Mouse (Mus musculus): ENCODE measurements around the gene Rpl32.

The Rpl32 gene

DNA sequence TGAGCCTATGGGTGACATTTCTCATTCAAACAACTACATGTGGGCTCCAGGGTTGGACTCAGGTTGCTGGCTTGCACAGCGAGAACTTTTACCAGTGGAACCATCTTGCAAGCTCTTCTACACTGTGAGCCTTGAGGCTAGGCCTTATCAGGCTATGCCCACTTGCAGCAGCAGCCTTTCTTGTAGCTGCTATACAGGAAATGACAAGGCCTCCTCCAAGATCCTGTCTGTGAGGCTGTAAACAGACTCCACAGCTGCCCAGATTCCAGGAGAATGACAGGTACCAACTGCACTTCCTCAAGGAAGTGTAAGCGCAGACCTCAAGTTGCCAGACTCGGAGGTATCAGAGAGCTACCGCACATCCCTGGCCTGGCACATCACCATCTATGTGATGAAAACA, 40.3 kb downstream of the Rpl32 start:
- no peak for DNase-seq (ENCODE audit: extremely low spot score, low spot score)

DNA sequence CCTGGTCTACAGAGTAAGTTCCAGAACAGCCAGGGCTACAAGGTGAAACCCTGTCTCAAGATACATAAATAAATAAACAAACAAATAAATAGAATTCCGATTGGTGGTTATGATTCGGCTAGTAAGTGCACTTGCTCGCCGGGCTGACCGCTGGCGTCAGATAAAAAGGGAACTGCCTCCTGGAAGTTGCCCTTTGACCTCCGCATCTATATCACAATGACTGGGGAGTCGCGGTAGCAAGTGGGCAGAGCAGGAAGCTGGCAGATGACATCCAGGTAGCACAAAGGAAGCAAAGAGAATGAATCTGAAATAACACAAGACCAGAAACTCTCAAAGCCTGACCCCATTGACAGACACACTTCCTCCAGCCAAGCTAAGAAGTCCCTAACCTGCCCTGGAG, 41.2 kb downstream of the Rpl32 start:
- no peak for DNase-seq (ENCODE audit: extremely low spot score, low spot score)

DNA sequence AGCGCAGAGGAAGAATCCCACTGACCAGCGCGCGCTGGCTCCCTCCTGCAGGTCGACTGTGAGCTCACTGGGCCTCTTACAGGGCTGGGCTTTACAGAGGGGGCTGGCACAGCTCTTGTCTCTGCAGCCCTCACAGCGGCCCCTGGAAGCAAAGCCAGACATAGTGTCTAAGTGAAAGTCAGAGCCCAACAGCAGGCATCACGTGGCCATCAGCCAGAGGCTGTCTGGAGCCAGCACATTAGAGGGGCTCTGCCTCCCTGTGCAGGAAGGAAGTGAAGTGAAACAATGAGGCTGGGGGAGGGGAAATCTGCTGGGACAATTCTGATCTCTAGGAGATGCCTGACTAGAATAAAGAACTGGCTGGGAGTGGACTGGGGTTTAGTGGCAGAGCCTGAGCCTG, 44.4 kb downstream of the Rpl32 start:
- peak; percentile 75 for DNase-seq (ENCODE audit: extremely low spot score, low spot score)

DNA sequence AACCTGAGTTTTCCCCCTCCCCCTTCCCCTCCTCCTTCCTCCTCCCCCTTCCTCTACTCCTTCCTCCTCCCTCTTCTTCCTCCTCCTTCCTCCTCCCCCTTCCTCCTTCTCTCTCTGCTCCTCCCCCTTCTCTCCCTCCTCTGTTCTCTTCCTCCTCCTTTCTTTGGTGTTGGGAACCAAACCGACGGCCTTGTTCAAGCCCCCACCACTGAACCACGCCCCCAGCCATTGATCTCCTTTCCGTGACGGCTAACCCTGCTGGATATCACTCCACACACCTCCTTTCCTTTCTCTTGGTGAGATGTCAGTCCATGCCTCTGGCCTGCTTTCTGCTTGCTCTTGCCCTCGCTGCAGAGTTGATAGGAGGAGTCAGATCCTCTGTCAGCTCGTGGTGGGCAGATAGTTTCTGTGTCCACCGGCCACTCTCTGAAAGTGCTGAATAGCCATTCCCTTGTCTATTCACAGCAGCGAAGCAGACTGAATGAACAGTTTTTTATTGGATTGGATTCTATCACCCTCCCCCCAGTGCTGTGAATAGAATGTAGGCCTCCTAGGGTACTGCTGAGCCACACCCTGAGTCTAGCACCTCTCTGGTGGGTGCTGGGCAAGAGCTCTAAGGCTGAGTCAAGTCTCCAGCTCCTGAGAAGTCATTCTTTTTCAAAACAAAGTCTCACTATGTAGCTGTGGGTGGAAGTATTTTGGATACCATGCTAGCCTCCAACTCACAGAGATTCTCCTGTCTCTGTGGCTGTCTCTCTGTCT, 46.4 kb downstream of the Rpl32 start, which contains the start of gene Tmem40:
Gene Tmem40, minus strand, starts transcription at position 416 of the 762 bp plus-strand sequence.
- peak; percentile 71 for DNase-seq (ENCODE audit: extremely low spot score, low spot score)

DNA sequence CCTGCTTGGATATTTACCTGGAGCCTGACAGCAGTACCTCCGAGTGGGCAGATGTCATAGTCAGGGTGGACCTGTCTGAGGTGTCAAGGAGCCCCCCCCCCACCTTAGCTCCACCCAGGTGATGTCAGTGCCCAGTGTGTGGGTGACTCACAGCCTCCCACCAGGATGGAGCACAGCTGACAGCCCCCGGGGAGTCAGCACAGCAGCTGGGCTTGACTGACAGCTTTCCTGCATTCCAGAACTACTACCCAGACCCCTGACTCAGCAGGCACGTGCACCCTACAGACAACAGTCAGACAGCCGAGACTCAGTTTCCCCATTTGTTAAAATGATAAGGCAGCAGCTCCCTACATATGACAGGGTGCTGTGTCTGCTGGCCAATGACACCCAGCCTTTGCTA, 47.6 kb downstream of the Rpl32 start:
- DNase-seq (ENCODE audit: extremely low spot score, low spot score): no peak

DNA sequence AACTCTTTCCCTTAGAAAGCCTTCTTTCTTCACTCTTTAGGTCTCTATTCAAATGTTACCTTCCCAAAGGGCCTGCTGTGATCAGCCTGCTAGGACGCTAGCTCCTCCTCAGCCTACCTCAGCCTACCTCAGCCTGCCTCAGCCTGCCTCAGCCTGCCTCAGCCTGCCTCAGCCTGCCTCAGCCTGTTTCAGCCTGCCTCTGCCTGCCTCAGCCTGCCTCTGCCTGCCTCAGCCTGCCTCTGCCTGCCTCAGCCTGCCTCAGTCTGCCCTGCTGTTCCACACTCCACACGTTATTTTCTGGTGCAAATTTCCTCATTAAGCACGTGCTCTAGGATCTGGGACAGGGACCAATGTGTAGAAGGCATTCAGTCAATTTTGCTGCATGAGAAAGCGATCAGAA, 48.4 kb downstream of the Rpl32 start:
- DNase-seq (ENCODE audit: extremely low spot score, low spot score): no peak

DNA sequence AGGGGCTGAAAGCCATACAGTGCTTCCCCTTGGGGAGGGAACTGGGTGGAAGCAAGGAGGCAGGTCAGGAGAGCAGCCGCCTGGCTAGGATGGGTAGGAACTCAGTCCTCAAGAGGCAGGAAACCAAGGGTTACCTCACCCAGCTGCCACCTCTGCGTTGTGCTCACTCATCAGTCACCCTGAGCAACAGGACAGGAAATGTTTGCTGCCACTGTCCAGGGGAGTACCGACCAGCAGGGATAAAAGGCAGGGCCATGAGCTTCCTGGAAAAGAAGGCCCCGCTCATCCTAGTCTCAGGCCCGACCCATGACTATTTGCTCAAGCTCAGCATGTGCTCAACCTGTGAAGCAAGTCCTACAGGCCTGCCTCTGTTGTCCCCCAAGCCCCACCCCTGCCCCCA, 49.1 kb downstream of the Rpl32 start:
- DNase-seq (ENCODE audit: extremely low spot score, low spot score): no peak

DNA sequence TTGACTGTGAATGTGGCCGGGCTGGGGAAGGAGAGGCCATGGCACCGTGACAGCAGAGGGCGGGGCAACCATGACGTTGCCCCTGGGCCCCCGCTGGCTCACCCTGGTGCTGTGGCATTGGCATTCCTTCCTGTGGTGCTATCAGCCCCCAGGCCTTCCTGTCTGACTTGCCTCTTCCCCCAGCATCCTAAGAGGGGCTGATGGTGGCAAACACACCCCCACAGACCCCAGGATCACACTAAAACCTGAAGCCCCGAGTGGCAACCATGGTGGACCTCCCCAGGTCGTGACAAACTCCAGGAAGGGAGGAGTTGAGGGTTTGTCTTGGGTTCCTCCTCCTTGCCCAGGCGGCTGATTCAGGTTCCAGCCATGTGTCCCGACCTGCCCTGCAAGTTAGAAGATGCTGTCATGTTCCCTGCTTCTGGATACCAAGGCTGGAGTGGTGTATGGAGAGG, 49.5 kb downstream of the Rpl32 start:
- no peak for DNase-seq (ENCODE audit: extremely low spot score, low spot score)

DNA sequence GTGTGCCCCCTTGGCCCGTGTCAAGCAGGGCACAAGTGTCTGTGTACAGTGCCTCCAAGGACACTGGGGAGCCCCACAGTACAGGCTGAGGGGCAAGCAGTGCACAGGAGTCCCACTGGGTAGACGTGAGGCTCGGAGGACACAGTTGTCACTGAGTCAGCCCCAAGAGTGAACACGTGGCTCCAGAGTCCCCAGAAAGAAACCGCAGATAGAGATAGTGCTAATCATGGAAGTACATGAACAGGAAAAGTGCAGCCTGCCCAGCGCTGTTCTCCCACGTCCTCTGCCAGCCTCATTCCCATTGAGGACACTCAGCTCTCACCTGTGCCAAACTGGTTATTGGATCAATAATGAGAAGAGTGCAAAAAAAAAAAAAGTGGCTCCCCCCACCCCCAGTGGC, 53.0 kb downstream of the Rpl32 start:
- no peak for DNase-seq (ENCODE audit: extremely low spot score, low spot score)

Measured in neural tube, embryonic 10.5 days (tissue).